In genomic region chr1:137074787-137075186, GRCm38 (mm10) we compare ENCODE assay signal across 9 mouse cellular contexts.
A peak's percentile ranks its signal among the peaks of the same experiment; 100 is the strongest.
DNase-seq lines count a peak whose midpoint lies in the region; ATAC-seq and TF ChIP-seq lines count a peak whose summit lies in the region.
"Had no signal": no experiment of that assay in that cellular context is flagged by ENCODE, and none has a peak within 500 bp of the region (broad histone marks: within the 10 kb centered on the region; RNA-seq: fewer than 3 reads in every experiment).

No protein-coding gene starts in this region.

- ATAC-seq in heart, embryonic 16.5 days (replicated peaks; ENCODE audit: extremely low read depth, insufficient read depth, low FRiP score) = peak; percentile 73
- ATAC-seq: Patski had no signal

- intact Hi-C loops in heart, postnatal 36 days (cut with DNase I) = no loop called here

- no peak overlapping the region for H3K27ac ChIP-seq in heart, embryonic 16.5 days (ENCODE audit: low read length)
- no peak overlapping the region for H3K27ac ChIP-seq in cerebellum, adult 2 months (ENCODE audit: insufficient read depth, low read length)

- WGBS in heart, embryonic 16.5 days = 16% methylated on average over 9 of the region's 9 CpGs
- 13% methylated on average over 9 of the region's 9 CpGs for WGBS in cerebellum, adult 2 months

- peak overlapping the region; percentile 25; the same call in 1 of the 2 replicates for H3K4me2 ChIP-seq in heart, embryonic 16.5 days (ENCODE audit: low read depth, low read length)

- no peak overlapping the region for H3K9ac ChIP-seq in heart, embryonic 16.5 days (ENCODE audit: low read length)

- TF ChIP-seq POLR2A in cerebellum, adult 2 months (IDR thresholded peaks at IDR 0.05; ENCODE audit: borderline replicate concordance, insufficient read depth, low read length) = no peak

- H3K4me3 ChIP-seq in heart, embryonic 16.5 days (ENCODE audit: low read length) = no peak overlapping the region
- no peak overlapping the region for H3K4me3 ChIP-seq in cerebellum, adult 2 months (replicated peaks; ENCODE audit: insufficient read depth, low read depth, low read length)

- H3K9me3 ChIP-seq in heart, embryonic 16.5 days (replicated peaks; ENCODE audit: control insufficient read depth, low read length) = no peaks in the 10 kb centered on the region

- no peak for TF ChIP-seq CTCF in cerebellum, adult 2 months (IDR thresholded peaks at IDR 0.05; ENCODE audit: borderline replicate concordance, insufficient read depth, low read depth, low read length)

- H3K27me3 ChIP-seq in heart, embryonic 16.5 days (ENCODE audit: control insufficient read depth, insufficient read depth, low read length) = no peaks in the 10 kb centered on the region
- H3K27me3 ChIP-seq in cerebellum, adult 2 months (ENCODE audit: control insufficient read depth, insufficient read depth, low read length) = no peaks in the 10 kb centered on the region
- H3K27me3 ChIP-seq: Patski had no signal

- no peak for DNase-seq in heart, postnatal 36 days
- DNase-seq in R1 (ENCODE audit: low read depth, low spot score) = peak; percentile 33
- DNase-seq in frontal cortex, postnatal 36 days (ENCODE audit: low spot score in 2 of 2) = peak; percentile 38 to 73
- peak; percentile 40 to 71 for DNase-seq in left cerebral cortex, adult 9 months (ENCODE audit: low spot score in 2 of 2)
- peak; percentile 73 to 90 for DNase-seq in right cerebral cortex, postnatal 10 days (ENCODE audit: low spot score in 2 of 2)
- no peak for DNase-seq in MN1 (ENCODE audit: low spot score)
- no peak for DNase-seq in cerebellum, adult 2 months

- no peaks in the 10 kb centered on the region for H3K4me1 ChIP-seq in heart, embryonic 16.5 days (ENCODE audit: control insufficient read depth, insufficient read depth, low read length)
- no peaks in the 10 kb centered on the region for H3K4me1 ChIP-seq in cerebellum, adult 2 months (ENCODE audit: control insufficient read depth, insufficient read depth, low read length)

- H3K36me3 ChIP-seq in heart, embryonic 16.5 days (ENCODE audit: control insufficient read depth, insufficient read depth) = no peaks in the 10 kb centered on the region

Comparison
In these comparisons a context has a peak if more than half of its experiments do, and no peak if none do; other contexts are left out.
1. DNase-seq: peak in R1 (single experiment), frontal cortex, postnatal 36 days (2 of 2), left cerebral cortex, adult 9 months (2 of 2) and right cerebral cortex, postnatal 10 days (2 of 2); none in heart, postnatal 36 days (0 of 2), MN1 (single experiment) and cerebellum, adult 2 months (0 of 2).